ENCODE assay signal across 7 mouse cellular contexts in the genomic region with DNA sequence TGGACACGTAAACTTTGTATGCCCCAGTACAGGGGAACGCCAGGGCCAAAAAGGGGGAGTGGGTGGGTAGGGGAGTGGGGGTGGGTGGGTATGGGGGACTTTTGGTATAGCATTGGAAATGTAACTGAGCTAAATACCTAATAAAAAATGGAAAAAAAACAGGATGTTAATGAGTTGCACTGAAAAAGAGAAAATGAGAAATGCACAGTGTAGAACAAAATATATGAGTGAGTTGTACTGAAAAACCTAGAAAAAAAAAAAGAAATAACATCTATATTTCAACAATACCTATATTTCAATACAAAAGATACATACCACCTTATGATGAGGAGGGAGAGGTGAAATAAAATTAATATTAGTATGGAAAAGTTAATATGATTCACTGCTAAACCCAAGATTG.
DNase-seq lines count a peak whose midpoint lies in the region; ATAC-seq and TF ChIP-seq lines count a peak whose summit lies in the region.
"Not testable (repeated sequence)": the region's sequence is repeated elsewhere in the genome, so short reads cannot be mapped to it uniquely, and the experiment has no call there.

No protein-coding gene starts in this region.

- peak; percentile 9 for DNase-seq in CD4-positive, CD25-positive, alpha-beta regulatory T cell, adult 2 months (ENCODE audit: low read depth, low spot score)
- peak; percentile 32 for DNase-seq in MN1 (ENCODE audit: low spot score)
- DNase-seq in c-Kit-positive CD71-positive TER-119-negative erythroid progenitor cells, embryonic 14.5 days (ENCODE audit: low read depth) = peak; percentile 3
- peak; percentile 2 for DNase-seq in fibroblast of lung, adult 2 months (ENCODE audit: low read depth)
- DNase-seq in hindlimb bud, embryonic 11.5 days (ENCODE audit: extremely low spot score, low read depth, low spot score) = peak; percentile 14
- peak; percentile 16 for DNase-seq in lung, postnatal 0 days (ENCODE audit: low spot score)
- not testable (repeated sequence) for DNase-seq in neural tube, embryonic 11.5 days (ENCODE audit: low spot score)

- WGBS in lung, postnatal 0 days = no CpG with 5 or more reads among the region's 2 CpGs
- no CpG with 5 or more reads among the region's 2 CpGs for WGBS in neural tube, embryonic 11.5 days

- ATAC-seq in lung, postnatal 0 days = not testable (repeated sequence)
- ATAC-seq in neural tube, embryonic 11.5 days (ENCODE audit: insufficient read depth, low FRiP score, low TSS enrichment) = peak; percentile 53; the same call in 1 of the 2 replicates

- H3K36me3 ChIP-seq in lung, postnatal 0 days (ENCODE audit: insufficient read depth, low read length); neural tube, embryonic 11.5 days (ENCODE audit: control insufficient read depth, insufficient read depth, low read length): not testable (repeated sequence)

- not testable (repeated sequence) for TF ChIP-seq EP300 in lung, postnatal 0 days (IDR thresholded peaks at IDR 0.05)

- H3K27ac ChIP-seq in lung, postnatal 0 days (ENCODE audit: low read length); neural tube, embryonic 11.5 days (ENCODE audit: low read depth, low read length): not testable (repeated sequence)

- H3K4me2 ChIP-seq in lung, postnatal 0 days (replicated peaks; ENCODE audit: low read depth, low read length); neural tube, embryonic 11.5 days (ENCODE audit: low read depth): not testable (repeated sequence)

- H3K9me3 ChIP-seq in lung, postnatal 0 days (ENCODE audit: low read length); neural tube, embryonic 11.5 days (ENCODE audit: control insufficient read depth, low read length): not testable (repeated sequence)

- H3K4me3 ChIP-seq in lung, postnatal 0 days (ENCODE audit: low read depth, low read length); neural tube, embryonic 11.5 days (ENCODE audit: low read depth, low read length): not testable (repeated sequence)

- H3K4me1 ChIP-seq in lung, postnatal 0 days (ENCODE audit: insufficient read depth, low read depth, low read length); neural tube, embryonic 11.5 days (ENCODE audit: control insufficient read depth, insufficient read depth, low read length): not testable (repeated sequence)

- TF ChIP-seq CTCF in lung, postnatal 0 days (IDR thresholded peaks at IDR 0.05) = not testable (repeated sequence)

- H3K9ac ChIP-seq in lung, postnatal 0 days (replicated peaks; ENCODE audit: low read depth); neural tube, embryonic 11.5 days (ENCODE audit: low read length): not testable (repeated sequence)

- H3K27me3 ChIP-seq in lung, postnatal 0 days (replicated peaks; ENCODE audit: insufficient read depth, low read length); neural tube, embryonic 11.5 days (ENCODE audit: control insufficient read depth, insufficient read depth, low read length): not testable (repeated sequence)
